Mouse (Mus musculus) heart, embryonic 13.5 days (tissue): ENCODE data around the gene Ankdd1b. TPM values are rescaled to one million over a fixed set of nuclear protein-coding genes. Genes with fewer than 3 reads are reported as not detected.

Source experiments
- ATAC-seq: fragments of 200-750 bp; cut with Nextera tagmentation; 2 replicates; pipeline ENCODE4 v1.8.0; 2017; ENCODE audit warnings: moderate TSS enrichment; ENCODE audit not compliant: insufficient number of reproducible peaks, low FRiP score, low TSS enrichment; ENCODE audit errors: extremely low read depth
- H3K27ac ChIP-seq: fragments of 300-500 bp; sonication (generic); replicated peaks from 2 replicates; pipeline ENCODE4 v1.5.1; 2015; ENCODE audit warnings: moderate library complexity, mild to moderate bottlenecking, inconsistent platforms
- H3K27me3 ChIP-seq: fragments of 300-500 bp; sonication (generic); replicated peaks from 2 replicates; pipeline ENCODE4 v1.6.1; 2015; ENCODE audit warnings: mild to moderate bottlenecking, inconsistent platforms
- H3K36me3 ChIP-seq: fragments of 300-500 bp; sonication (generic); 2 replicates; pipeline ENCODE4 v1.6.1; 2015; ENCODE audit warnings: mild to moderate bottlenecking, inconsistent platforms
- H3K4me1 ChIP-seq: fragments of 300-500 bp; sonication (generic); 2 replicates; pipeline ENCODE4 v1.6.1; 2015; ENCODE audit warnings: inconsistent platforms
- H3K4me2 ChIP-seq: fragments of 300-500 bp; sonication (generic); 2 replicates; pipeline ENCODE4 v1.6.1; 2015; ENCODE audit warnings: inconsistent platforms, mild to moderate bottlenecking, moderate library complexity
- H3K4me3 ChIP-seq: fragments of 300-500 bp; sonication (generic); 2 replicates; pipeline ENCODE4 v1.5.1; 2015; ENCODE audit warnings: moderate library complexity, mild to moderate bottlenecking, inconsistent platforms
- H3K9ac ChIP-seq: fragments of 300-500 bp; sonication (generic); 2 replicates; pipeline ENCODE4 v1.6.1; 2015; ENCODE audit warnings: inconsistent platforms, mild to moderate bottlenecking, moderate library complexity
- H3K9me3 ChIP-seq: fragments of 300-500 bp; sonication (generic); 2 replicates; pipeline ENCODE4 v1.6.1; 2016; ENCODE audit warnings: inconsistent platforms
- WGBS: fragments of 180-500 bp; shearing (Covaris S2); methylation state at CpG from one replicate; pipeline ENCODE4 v1.1.7; 2015; ENCODE audit warnings: mixed read lengths; 5-methylcytosine and 5-hydroxymethylcytosine counted together
- polyA plus RNA-seq: library from polyadenylated mRNA; unstranded; fragments of >200 nt; fragmentation: Nextera tagmentation; extraction: Ambion mirVana; gene quantifications from 2 replicates; pipeline ENCODE4 v1.2.1, GENCODE M21; 2015

Ankdd1b gene
- polyA plus RNA-seq, 1 experiment from 2014 or later: 0.67 TPM

DNA sequence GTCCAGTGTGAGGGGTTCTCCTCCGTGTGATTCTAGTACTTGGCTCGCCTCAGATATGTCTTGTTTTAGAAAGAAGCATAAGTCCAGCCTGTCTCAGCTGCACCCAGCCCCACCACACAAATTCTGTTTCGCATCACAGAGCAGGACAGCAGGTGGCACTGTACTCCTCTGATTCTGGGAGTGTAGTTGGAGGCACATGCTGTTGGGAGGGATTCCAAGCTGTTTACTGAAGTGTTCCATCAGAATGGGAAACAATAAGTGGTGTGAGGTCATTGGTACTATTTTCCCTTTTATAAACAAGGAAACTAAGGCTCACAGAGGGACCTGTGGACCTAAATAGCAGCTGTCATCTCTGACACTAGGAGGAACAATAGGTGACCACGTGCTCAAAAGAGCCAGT is 64.0 kb downstream of the Ankdd1b start:
- Histone ChIP-seq H3K9ac (no peak overlapping the region), H3K4me3 (no peak overlapping the region), H3K27me3 (no peaks in the 10 kb centered on the region), H3K27ac (no peak overlapping the region), H3K36me3 (peaks cover 86% of the 10 kb centered on the region), H3K4me2 (no peak overlapping the region), H3K9me3 (no peaks in the 10 kb centered on the region), H3K4me1 (no peaks in the 10 kb centered on the region)
- no peak for ATAC-seq
- 65% methylated on average over 4 of the region's 4 CpGs for WGBS

DNA sequence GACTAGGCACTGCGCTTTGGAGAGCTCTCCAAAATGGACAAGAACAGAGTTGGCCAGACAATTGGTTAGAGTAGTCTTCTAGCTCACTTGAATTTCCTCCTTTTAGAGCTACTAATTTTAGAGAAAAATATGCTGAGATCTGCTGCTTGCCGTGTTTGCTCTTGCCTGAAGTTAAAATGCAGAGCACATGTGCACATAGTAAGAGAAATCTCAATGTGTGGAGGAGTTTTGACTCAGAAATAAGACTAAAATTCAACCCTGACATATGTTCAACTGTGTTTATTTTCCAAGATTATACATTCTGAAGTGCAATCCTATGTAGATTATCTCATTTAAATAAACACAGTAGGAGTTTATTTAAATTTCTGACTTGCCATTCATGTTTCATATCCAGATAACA is 65.5 kb downstream of the Ankdd1b start:
- H3K9me3 ChIP-seq: no peaks in the 10 kb centered on the region
- H3K27me3 ChIP-seq: no peaks in the 10 kb centered on the region
- no peaks in the 10 kb centered on the region for H3K4me1 ChIP-seq
- 76% methylated on average over 2 of the region's 2 CpGs for WGBS
- no peak for ATAC-seq
- no peak overlapping the region for H3K4me3 ChIP-seq
- H3K36me3 ChIP-seq: peaks cover 85% of the 10 kb centered on the region
- H3K4me2 ChIP-seq: no peak overlapping the region
- H3K9ac ChIP-seq: no peak overlapping the region
- H3K27ac ChIP-seq: no peak overlapping the region

DNA sequence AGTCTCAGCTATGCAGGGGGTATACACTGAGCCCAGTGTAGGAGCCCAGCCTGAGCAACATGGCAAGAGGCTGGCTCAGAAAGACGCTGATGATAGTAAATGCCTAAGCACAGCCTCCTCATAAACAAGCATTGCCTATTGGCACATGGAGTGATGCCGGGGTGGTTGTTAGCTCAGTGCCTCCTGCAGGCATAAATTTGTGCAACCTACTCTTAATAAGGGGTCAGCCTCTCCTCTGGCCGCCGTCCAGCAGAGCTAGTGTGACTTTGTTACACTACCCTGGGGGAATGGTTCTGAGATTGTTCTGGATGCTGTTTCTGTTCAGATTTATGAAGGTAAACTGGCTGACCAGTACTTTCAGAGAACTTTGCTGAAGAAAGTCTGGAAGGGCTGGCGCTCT is 69.7 kb downstream of the Ankdd1b start:
- H3K4me2 ChIP-seq: no peak overlapping the region
- no peak overlapping the region for H3K27ac ChIP-seq
- no peak overlapping the region for H3K4me3 ChIP-seq
- no peaks in the 10 kb centered on the region for H3K27me3 ChIP-seq
- peaks cover 95% of the 10 kb centered on the region for H3K36me3 ChIP-seq
- no peak for ATAC-seq
- H3K4me1 ChIP-seq: no peaks in the 10 kb centered on the region
- H3K9ac ChIP-seq: no peak overlapping the region
- no peaks in the 10 kb centered on the region for H3K9me3 ChIP-seq
- WGBS: 93% methylated on average over 5 of the region's 5 CpGs

DNA sequence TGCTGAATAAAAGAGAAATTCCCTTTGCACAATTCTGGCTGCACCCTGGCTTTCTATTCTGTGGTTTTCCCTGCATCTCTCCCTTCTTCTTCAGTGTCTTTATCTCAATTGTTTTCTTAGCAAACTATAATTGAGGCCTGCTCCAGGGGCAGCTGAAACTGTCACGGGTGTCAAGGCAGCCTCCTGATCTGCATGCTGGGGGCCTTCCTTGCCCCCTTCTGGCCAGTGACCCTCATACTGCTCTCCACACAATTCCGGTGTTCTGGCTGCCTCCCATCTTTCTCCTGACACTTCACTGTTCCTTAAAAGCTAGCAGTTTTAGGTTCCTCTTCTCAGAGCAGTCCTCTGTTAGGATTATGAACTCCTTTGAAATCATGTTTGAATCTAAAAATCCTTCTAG is 81.7 kb downstream of the Ankdd1b start:
- H3K4me2 ChIP-seq: peak overlapping the region; percentile 92
- H3K9ac ChIP-seq: peak overlapping the region; percentile 91
- no peak overlapping the region for H3K27ac ChIP-seq
- ATAC-seq: no peak
- H3K4me3 ChIP-seq: peak overlapping the region; percentile 90
- whole genome bisulfite sequencing: 10% methylated on average over 2 of the region's 2 CpGs
- H3K9me3 ChIP-seq: peaks cover 8% of the 10 kb centered on the region
- peaks cover 42% of the 10 kb centered on the region for H3K36me3 ChIP-seq
- H3K4me1 ChIP-seq: peaks cover 13% of the 10 kb centered on the region
- no peaks in the 10 kb centered on the region for H3K27me3 ChIP-seq

DNA sequence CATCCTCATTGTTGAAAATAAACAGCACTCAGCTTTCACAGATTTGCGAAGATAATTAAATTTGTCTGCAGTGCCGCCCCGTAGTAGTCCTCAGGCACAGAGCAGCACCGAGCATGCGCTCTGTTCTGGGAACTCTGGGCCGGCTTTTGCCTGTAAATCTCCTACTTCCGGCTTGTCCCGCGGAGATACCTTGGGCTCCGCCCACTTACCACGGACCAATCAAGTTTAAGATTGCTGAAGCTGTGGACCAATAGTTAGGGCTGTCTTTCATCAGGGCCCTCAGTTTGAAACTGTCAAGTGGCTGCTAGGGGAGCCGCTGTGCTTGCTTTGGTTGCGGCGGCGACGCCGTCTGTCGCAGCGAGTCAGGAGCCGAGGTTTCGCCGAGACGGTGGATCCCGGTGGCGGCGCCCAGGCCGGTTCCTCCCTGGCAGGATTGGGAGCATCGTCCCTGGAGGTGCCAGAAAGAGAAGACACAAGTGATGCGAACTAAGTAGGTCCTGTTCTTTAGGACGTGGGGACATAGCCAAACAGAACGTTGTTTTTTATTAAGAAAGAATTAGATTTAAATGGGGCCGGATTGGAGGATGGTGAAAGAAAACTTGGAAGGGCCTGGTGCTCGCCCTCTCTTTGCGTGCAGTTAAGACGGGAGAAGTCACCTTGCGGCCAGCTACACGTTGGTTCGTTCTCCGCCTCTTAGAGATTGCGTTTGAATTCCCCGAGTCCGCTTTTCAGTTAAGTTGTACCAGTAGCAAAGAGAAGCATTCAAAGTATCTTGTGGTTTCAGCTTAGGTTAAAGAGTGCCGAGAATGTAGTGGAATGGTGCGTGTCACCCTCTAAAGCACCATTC is 82.7 kb downstream of the Ankdd1b start, which contains the start of gene Poc5:
Poc5 (plus strand) TSS at position 253 of the 847 bp plus-strand sequence.
- ATAC-seq: peak; percentile 98
- WGBS: under 1% methylated on average over 44 of the region's 44 CpGs
- Histone ChIP-seq H3K27me3 (no peaks in the 10 kb centered on the region), H3K4me3 (peak within 1 kb of the TSS; percentile 90), H3K4me1 (peaks cover 13% of the 10 kb centered on the region), H3K4me2 (peak within 1 kb of the TSS; percentile 92), H3K36me3 (peaks cover 32% of the 10 kb centered on the region), H3K9ac (peak within 1 kb of the TSS; percentile 91), H3K9me3 (peaks cover 8% of the 10 kb centered on the region), H3K27ac (peak within 1 kb of the TSS; percentile 72)

DNA sequence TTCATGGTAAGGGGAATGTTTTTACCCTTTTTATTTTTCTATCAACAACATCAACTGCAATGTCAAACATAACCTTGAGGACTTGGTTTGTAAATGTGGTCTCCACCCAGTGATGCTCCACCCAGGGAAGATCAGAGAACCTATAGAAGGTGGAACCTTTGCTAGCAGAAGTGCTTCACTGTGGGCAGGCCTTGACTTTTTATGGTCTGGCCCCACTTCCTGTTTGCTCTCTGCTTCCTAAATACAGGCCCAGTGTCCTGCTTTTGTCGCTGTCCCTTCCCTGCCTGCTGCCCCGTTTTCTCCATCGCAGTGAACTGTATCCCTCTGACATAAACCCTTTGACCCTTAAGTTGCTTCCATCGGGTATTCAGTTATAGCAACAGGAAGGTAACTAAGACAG is 93.1 kb downstream of the Ankdd1b start:
- H3K27me3 ChIP-seq: no peaks in the 10 kb centered on the region
- no peak overlapping the region for H3K4me3 ChIP-seq
- H3K27ac ChIP-seq: no peak overlapping the region
- H3K4me2 ChIP-seq: no peak overlapping the region
- H3K4me1 ChIP-seq: no peaks in the 10 kb centered on the region
- no peak for ATAC-seq
- H3K9ac ChIP-seq: no peak overlapping the region
- 58% methylated on average over 4 of the region's 4 CpGs for WGBS
- no peaks in the 10 kb centered on the region for H3K9me3 ChIP-seq
- no peaks in the 10 kb centered on the region for H3K36me3 ChIP-seq

DNA sequence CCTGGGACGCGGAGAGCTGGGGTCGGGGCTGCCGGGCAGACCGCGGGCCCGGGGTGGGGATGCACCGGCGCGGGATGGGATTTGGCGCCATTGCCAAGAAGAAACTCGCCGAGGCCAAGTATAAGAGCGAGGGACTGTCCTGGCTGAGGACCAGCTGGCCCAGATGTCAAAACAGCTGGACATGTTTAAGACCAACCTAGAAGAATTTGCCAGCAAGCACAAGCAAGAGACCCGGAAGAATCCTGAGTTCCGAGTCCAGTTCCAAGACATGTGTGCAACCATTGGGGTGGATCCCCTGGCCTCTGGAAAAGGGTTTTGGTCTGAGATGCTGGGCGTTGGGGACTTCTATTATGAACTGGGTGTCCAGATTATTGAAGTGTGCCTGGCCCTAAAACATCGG is 94.1 kb downstream of the Ankdd1b start:
- Histone ChIP-seq H3K4me1 (no peaks in the 10 kb centered on the region), H3K36me3 (no peaks in the 10 kb centered on the region), H3K4me2 (no peak overlapping the region), H3K9ac (no peak overlapping the region), H3K9me3 (no peaks in the 10 kb centered on the region), H3K27me3 (no peaks in the 10 kb centered on the region), H3K4me3 (no peak overlapping the region), H3K27ac (no peak overlapping the region)
- WGBS: 86% methylated on average over 18 of the region's 18 CpGs
- ATAC-seq: no peak

DNA sequence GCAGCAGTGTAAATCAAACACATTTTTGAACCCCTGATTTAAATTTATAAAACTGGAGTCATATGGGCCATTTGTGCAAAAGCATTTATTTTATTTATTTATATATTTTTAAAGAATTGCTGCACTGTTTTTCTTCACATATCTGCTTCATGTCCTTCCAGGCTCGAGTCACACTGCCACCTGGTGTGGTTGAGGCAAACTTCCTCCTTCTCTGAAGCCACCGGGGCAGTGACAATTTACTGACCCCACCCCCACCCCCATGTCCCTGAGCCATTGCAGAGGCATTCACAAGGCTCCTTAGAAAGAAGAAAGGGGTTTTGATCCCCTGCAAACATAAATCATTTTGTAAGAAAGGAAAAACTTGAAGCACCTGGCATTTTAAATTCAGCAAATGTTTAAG is 95.5 kb downstream of the Ankdd1b start:
- ATAC-seq: no peak
- Histone ChIP-seq H3K9me3 (no peaks in the 10 kb centered on the region), H3K4me2 (no peak overlapping the region), H3K36me3 (no peaks in the 10 kb centered on the region), H3K27me3 (no peaks in the 10 kb centered on the region), H3K4me3 (no peak overlapping the region), H3K4me1 (no peaks in the 10 kb centered on the region), H3K9ac (no peak overlapping the region), H3K27ac (no peak overlapping the region)
- 1% methylated on average over 2 of the region's 2 CpGs for WGBS

Other genes with a start within 250 kb of the Ankdd1b start
- gene Poc5, start 82.9 kb downstream of the Ankdd1b start, polyA plus RNA-seq: 8.5 and 9.8 TPM in 2 replicates
- not detected in 2 replicates for gene Gm17622, start 19.5 kb upstream of the Ankdd1b start, polyA plus RNA-seq
- 6.1 and 6.9 TPM in 2 replicates for gene Polk, start 71.4 kb upstream of the Ankdd1b start, polyA plus RNA-seq
- gene Col4a3bp, start 71.4 kb upstream of the Ankdd1b start, polyA plus RNA-seq: 6.9 and 7.6 TPM in 2 replicates
- gene Hmgcr, start 199.7 kb upstream of the Ankdd1b start, polyA plus RNA-seq: 30.4 and 33.6 TPM in 2 replicates